Mouse (Mus musculus) MEL (cell line): ENCODE data around the gene Npm3.
A peak's percentile ranks its signal among the peaks of the same experiment; 100 is the strongest.

Experiments
- CTCF ChIP-seq, 3 experiments: IDR thresholded peaks in 2 of 3; conservative IDR thresholded peaks in 1 of 3; 2 replicates each; pipeline ENCODE4 v1.5.1; 2011 to 2012; ENCODE audit warnings: low read length in 3 of 3, low read depth in 2 of 3, mild to moderate bottlenecking in 2 of 3, improper control_type of control experiment in 1 of 3, inconsistent platforms in 1 of 3, mixed read lengths in 1 of 3, moderate library complexity in 1 of 3; ENCODE audit not compliant: control insufficient read depth in 1 of 3, insufficient read depth in 1 of 3, poor library complexity in 1 of 3, severe bottlenecking in 1 of 3
- EP300 ChIP-seq, 2 experiments: IDR thresholded peaks; 2 replicates each; pipeline ENCODE4 v1.6.1; 2011; ENCODE audit warnings: improper control_type of control experiment in 2 of 2, low read length in 2 of 2, low read depth in 1 of 2, mild to moderate bottlenecking in 1 of 2
- GATA1 ChIP-seq: IDR thresholded peaks from 2 replicates; pipeline ENCODE4 v1.6.1; 2011; ENCODE audit warnings: low read depth, low read length, improper control_type of control experiment
- JUND ChIP-seq: IDR thresholded peaks from 2 replicates; pipeline ENCODE4 v1.6.1; 2011; ENCODE audit warnings: low read depth, mild to moderate bottlenecking, improper control_type of control experiment, low read length
- SMC3 ChIP-seq: IDR thresholded peaks from 2 replicates; pipeline ENCODE4 v1.6.1; 2011; ENCODE audit warnings: low read depth, low read length, improper control_type of control experiment
- TAL1 ChIP-seq: IDR thresholded peaks from 2 replicates; pipeline ENCODE4 v1.6.1; 2012; ENCODE audit warnings: mild to moderate bottlenecking, inconsistent platforms, low read length, moderate library complexity, mixed read lengths
- USF1 ChIP-seq: IDR thresholded peaks from 2 replicates; pipeline ENCODE4 v1.6.1; 2014; ENCODE audit warnings: low read depth, mild to moderate bottlenecking, inconsistent platforms, low read length, improper control_type of control experiment, moderate library complexity

DNA sequence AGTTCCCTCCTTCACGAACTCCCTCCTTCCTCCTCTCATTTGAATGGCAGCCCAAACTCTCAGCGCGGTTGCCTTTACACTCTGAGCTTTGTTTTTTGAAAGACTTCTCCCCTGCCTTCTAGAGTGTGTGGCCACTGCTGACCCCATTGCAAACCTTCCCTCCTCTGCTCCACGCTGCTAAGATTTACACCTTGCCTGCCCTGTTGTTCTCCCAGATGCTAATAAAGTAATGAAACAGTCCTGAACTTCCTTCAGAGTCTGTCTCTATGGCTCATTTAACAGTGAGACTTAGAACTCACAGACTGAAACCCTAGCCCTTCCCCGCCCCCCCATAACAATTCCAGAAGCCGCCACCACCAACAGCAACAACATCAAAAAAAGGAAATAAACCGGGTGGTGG lies 40.0 kb upstream of the Npm3 start:
- no peak for TF ChIP-seq GATA1
- 0 out of 6 replicates have a peak, but pooled peaks of 1 of the 3 experiments have one; percentile 0 for TF ChIP-seq CTCF (IDR thresholded peaks at IDR 0.05 in 2 of 3, conservative IDR thresholded peaks at IDR 0.05 in 1 of 3; ENCODE audit: control insufficient read depth in 1 of 3, insufficient read depth in 1 of 3, low read depth in 2 of 3, low read length in 3 of 3, poor library complexity in 1 of 3, severe bottlenecking in 1 of 3)
- TF ChIP-seq EP300 (IDR thresholded peaks at IDR 0.05; ENCODE audit: low read depth in 1 of 2, low read length in 2 of 2) = no peak
- no peak for TF ChIP-seq SMC3
- TF ChIP-seq JUND = no peak
- TF ChIP-seq TAL1 = no peak
- no peak for TF ChIP-seq USF1
